Mouse (Mus musculus) cerebellum, adult 9-11 months (tissue): Measurements from ENCODE around the gene Gm11111.
A peak's percentile ranks its signal among the peaks of the same experiment; 100 is the strongest.
"Not testable (repeated sequence)": the region's sequence is repeated elsewhere in the genome, so short reads cannot be mapped to it uniquely, and the experiment has no call there.

Experiments used
- DNase-seq: peaks from one replicate; pipeline ENCODE4 v3.0.0; 2022

The Gm11111 gene

GRCm38 (mm10) chr5:98552395-98552794 lies at the start of gene Gm11111:
Gene Gm11111, plus strand, starts transcription at chr5:98552695.
- no peak for DNase-seq

- no peak for DNase-seq
Measured at GRCm38 (mm10) chr5:98516214-98516613, 36.3 kb upstream of the Gm11111 start.

GRCm38 (mm10) chr5:98520118-98520517 lies 32.4 kb upstream of the Gm11111 start:
- no peak for DNase-seq

- no peak for DNase-seq
Measured at GRCm38 (mm10) chr5:98522270-98522977, 30.1 kb upstream of the Gm11111 start.

DNA sequence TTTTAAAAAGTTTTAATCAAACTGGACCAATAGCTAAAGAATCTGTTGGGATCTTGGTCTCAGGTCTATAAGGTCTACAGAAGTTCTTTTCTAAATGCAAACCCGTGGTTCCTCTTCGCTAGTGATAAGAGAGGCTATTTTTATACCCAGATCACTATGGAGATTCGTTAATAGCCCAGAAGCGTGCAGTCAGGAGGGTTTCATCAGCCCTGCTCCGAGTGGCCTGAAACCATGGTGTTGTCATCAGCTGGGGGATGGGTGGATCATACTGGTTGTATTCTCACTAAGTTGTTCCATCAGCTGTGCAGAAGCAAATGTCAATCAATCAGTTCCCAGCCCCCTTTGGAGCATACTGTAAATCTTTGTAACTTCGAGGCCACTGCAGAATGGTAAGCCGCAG lies 29.4 kb upstream of the Gm11111 start:
- no peak for DNase-seq

GRCm38 (mm10) chr5:98523783-98524182 lies 28.7 kb upstream of the Gm11111 start:
- no peak for DNase-seq

GRCm38 (mm10) chr5:98541333-98541732 lies 11.2 kb upstream of the Gm11111 start:
- DNase-seq, result no peak

DNA sequence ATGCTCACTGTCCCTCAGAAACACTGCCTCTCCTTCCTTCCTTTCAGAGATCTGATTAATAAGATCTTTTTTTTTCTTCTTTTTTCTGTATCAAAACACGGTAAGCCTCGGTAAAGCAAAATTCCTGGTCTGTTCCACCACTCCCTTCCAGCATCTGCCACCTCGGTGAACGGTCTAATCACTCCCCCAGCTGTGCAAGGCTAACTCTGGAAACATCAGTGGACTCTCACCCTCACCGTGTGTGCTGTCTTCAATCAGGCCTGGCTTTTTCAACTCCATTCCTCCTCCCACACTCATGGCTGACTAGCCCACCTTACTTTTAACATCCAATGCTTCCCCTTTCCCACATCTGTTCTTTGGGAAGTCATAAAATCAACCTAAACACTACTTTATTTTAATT lies 2.2 kb upstream of the Gm11111 start:
- DNase-seq, result no peak

DNA sequence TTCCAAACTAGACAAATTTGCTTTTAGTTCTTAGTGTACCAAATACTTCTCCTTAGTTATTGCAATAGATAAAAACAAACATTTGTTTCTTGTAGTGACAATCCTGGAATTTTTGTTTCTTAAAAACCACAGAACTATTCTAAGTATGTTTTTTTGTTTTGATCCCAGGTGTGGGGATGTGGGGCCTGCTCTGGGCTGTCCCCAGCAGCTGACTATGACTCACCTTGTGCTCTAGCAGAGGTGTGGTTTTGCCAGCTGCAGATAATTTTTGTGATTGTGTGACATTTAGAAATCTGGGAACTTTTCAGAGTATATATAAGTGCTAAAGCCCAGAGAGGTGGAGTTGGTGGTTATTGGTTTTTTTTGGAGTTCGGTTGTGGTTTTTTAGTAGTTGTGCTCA lies 1.6 kb upstream of the Gm11111 start:
- DNase-seq, result no peak

DNA sequence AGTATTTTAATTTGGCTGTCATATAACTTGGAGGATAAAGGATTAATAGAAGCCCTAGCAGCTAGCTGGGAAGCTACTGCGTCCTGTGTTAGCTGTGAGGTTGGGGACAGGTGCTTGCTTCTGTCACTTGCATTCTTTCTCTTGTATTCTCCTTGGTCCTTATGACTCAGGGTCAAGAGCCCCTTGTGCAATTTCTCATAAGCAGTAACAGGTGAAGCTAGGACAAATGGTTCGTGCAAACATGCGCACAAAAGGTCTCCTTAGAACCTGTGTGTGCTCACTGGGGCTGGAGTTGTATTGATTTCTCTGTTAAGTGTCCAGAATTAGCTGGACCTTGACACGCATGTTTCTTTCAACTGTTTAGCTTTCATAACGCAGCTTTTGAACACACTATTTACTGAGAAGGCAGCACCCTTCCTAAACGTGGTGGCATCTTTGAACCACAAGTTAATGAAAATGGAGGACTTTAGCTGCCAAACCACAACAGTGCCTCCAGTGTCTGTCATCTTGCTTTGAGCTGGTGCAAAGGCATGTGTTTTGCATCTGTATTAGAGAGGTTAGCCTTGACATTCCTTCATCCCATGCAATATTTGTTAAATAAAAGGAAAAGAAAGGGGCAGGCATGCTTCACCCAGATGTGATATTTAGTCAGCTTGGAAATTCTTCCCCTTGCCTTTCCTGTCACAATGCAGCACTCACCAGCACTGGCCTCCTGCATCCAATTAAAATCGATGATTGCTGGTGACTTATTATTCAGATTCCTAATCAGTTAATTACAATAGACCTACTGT lies 511 bp downstream of the Gm11111 start:
- no peak for DNase-seq

DNA sequence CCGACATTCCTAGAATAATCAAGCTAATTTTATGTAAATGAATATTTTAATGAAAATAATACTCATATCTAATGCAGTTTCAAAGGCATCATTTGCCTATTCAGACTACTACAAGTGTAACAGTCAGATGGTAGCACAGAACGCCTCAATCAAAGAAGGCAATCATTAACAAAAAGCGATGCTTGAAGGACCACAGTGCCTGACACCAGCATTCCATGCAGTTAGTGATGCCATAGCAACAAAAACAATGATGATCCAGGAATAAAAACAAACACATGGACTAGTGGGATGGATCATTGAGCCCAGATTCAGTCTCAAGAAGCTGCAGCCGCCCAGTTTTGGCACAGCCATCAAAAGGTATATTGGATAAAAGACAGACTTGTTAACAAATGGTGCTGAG lies 8.8 kb downstream of the Gm11111 start:
- no peak for DNase-seq

DNA sequence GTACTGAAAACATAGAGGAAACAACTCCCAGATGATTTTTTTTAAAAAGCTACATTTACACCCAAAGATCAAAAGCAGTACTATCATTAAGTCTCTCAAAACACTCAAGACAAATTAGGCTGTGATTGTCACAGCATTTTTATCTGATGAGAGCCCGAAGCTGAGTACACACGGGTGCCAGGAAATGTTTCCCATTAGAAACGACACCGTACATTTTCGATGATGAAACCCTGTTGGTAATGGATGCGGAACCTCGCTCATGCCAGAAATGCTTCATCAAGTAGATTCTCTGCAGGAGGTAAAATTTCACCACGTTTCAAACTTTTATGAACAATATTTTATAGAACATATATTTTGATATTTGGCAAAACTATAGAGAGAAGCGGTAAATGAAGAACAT lies 10.3 kb downstream of the Gm11111 start:
- no peak for DNase-seq

DNA sequence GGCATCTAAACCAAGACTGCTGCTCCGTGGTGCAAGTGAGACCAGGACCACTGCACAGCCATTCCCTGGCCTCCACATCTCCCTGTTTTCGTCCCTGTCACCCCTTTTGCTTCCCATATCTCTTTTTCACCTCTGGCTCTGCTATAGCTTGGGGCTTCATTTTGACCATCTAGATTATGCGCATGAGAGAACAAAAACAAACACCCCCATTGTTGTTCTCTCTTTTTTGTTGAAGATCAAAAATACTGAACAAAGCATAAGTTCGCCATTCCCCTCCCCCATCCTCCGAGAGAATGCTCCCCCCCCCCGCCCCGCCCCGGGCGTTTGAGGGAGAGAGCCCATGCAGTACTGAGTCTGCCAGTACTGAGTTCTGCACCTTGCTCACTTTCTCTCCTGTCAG lies 11.3 kb downstream of the Gm11111 start:
- no peak for DNase-seq

DNA sequence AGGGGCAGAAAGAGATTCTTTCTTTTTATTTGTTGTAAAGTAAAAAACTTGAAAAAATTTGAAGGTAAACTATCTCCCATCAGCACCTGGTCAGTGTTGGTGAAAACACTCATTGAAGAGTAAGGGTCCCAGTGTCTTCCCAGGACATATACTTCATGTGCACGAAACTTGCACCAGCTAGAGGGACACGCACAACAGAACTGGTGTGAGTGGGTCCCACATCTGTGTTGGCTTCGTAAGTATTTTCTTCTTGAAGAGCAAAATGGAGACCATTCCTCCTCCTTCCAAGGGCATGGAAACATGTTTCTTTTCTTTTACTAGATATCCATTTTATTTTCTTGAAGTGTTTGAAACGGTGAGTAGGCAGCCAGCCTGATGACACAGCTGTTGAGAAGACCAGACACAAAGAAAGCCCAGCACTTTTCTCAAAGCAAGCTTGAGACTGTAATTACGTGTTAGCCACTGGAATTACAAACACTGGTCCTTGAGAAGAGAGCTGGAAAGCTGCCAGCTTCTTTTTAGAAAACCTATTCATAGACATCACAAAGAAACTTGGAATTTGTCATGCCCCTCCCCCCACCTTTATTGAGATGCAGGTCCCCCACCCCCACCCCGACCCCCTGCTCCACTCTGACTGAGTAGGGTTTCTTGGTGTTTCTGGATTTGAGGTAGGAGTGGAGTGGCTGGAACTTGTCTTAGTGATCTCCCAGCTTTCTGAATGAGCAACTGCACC lies 14.1 kb downstream of the Gm11111 start:
- DNase-seq, result no peak

DNA sequence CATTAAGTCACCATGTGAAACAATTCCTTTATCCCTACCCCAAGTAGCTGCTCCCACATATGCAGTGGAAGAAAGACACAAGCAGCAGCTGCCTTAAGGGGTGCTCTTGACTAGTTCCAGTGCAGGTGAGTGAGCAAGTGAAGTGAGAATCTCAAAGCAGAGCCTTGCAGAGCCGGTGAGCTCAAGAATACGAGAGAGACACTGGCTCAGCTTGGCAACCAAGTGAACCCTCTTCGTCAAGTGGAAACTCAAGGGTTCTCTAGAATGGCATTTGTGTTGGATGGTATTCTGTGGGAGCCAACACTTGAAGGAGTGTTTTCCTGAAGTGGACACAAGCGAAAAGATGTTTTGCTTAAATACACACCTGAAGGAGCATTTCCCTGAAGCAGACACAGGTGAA lies 16.0 kb downstream of the Gm11111 start:
- DNase-seq, result no peak

DNA sequence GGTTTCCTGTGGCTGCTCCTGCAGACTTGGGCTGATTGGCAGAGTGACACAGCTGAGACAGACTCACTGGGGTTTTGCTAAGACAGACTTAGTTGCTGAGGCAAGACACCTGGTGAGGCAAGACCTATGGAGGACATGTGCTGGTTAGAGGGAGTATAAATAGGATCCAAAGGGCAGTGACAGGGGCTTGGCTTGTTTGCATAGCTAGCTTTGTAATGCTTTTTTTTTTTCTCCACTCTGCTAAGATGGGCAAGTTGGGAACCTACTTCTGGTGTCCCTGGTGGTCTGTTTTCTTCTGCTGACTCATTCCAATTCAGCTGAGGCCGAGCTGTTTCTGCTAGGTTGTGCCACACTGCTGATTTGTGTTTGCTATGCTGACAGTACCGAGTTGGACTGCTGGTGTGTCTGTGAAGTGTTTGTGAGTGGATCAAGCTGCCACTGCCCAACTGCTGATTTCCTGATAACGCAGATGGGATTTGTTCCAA lies 16.6 kb downstream of the Gm11111 start:
- DNase-seq, result no peak

GRCm38 (mm10) chr5:98572392-98572791 lies 19.9 kb downstream of the Gm11111 start:
- DNase-seq, result peak; percentile 2

- DNase-seq, result no peak
Measured at GRCm38 (mm10) chr5:98574711-98575470, 22.4 kb downstream of the Gm11111 start.

DNA sequence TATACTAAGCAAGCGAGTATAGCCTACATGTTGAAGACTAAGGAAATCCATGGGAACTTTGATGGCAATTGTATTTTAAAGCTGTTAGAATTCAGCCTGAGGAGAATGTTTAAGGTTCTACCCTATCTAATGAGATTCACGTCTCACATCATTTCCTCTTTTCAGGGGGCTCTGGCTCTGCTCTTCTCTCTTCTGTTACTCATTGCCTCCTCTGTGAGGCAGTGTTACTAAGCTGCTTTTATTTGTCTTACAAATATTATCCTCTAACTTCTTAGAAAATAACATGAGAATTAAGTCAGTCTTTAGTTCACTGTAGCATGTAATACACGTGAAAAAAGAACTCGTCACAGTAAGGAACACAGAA lies 23.0 kb downstream of the Gm11111 start:
- no peak for DNase-seq

GRCm38 (mm10) chr5:98576538-98576937 lies 24.0 kb downstream of the Gm11111 start:
- not testable (repeated sequence) for DNase-seq

- no peak for DNase-seq
Measured at GRCm38 (mm10) chr5:98578398-98578797, 25.9 kb downstream of the Gm11111 start.

DNA sequence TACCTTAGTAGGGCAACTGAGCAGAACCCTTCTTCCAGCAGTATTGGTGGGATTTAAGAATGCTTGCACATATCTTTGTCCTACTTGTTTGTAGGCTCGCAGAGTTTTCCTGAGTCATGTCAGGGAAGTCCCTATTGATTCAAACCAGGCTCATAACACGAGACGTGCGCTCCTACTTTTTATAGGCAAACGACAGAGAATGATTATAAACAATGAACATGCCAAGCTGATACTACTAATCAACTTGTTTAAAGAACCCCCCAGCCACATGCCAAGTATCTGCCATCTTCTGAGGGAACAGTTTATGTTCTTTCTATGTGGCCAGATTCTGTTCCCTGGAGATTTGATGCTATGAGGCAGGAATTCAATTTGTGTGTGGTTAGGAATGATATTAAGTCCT lies 28.3 kb downstream of the Gm11111 start:
- DNase-seq, result no peak

DNA sequence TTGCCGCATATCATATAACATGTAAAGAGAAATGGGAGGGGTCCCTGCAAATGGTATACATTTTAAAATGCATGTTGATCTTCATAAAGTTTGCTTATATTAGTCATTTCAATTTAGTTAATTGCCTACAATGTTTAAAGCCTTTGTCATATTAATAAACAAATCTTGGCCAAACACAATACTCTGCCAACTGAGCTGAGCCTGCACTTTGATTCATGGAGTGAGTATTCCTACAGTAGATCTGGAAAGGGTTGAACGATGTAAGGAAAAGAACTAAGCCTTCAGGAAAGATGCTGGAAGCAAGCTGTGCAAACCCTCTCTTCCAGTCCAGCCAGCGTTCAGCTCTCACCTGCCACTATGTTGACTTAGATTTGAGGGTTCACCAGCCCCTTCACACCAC lies 29.6 kb downstream of the Gm11111 start:
- DNase-seq, result no peak
